Mouse (Mus musculus) stomach, postnatal 0 days (tissue): ENCODE data around the gene Cadps.

Experiments used
- CTCF ChIP-seq: IDR thresholded peaks from 2 replicates; pipeline ENCODE4 v1.5.1; 2016; ENCODE audit warnings: antibody characterized with exemption, low read depth, mild to moderate bottlenecking, moderate library complexity
- EP300 ChIP-seq: optimal IDR thresholded peaks from 2 replicates; pipeline ENCODE3; 2016; ENCODE audit warnings: antibody characterized with exemption

- TF ChIP-seq CTCF: no peak
- TF ChIP-seq EP300: no peak
These were observed 165.5 kb downstream of the Cadps start for GRCm38 (mm10) chr14:12657351-12657750.
